Mouse (Mus musculus) neural tube, embryonic 15.5 days (tissue): Measurements from ENCODE around the gene Slc4a2. TPM values are rescaled to one million over a fixed set of nuclear protein-coding genes. Genes with fewer than 3 reads are reported as not detected.

ENCODE experiments used
- polyA plus RNA-seq: library from polyadenylated mRNA; unstranded; fragments of >200 nt; fragmentation: Nextera tagmentation; extraction: Ambion mirVana; gene quantifications from 2 replicates; pipeline ENCODE4 v1.2.1, GENCODE M21; 2015

The Slc4a2 gene
- polyA plus RNA-seq, 1 experiment from 2014 or later = 15.3 TPM

Other genes starting within 250 kb of the Slc4a2 start
- gene Kcnh2, start 72.2 kb upstream of the Slc4a2 start, polyA plus RNA-seq = 12.7 and 18.2 TPM in 2 replicates
- 9.3 and 10.6 TPM in 2 replicates for gene Nos3, start 59.0 kb upstream of the Slc4a2 start, polyA plus RNA-seq
- gene Atg9b, start 31.7 kb upstream of the Slc4a2 start, polyA plus RNA-seq = 4.0 and 4.8 TPM in 2 replicates
- gene Abcb8, start 30.2 kb upstream of the Slc4a2 start, polyA plus RNA-seq = 49.4 and 52.2 TPM in 2 replicates
- 1.6 and 2.4 TPM in 2 replicates for gene Asic3, start 10.4 kb upstream of the Slc4a2 start, polyA plus RNA-seq
- 113 and 133 TPM in 2 replicates for gene Cdk5, start 307 bp upstream of the Slc4a2 start, polyA plus RNA-seq
- 111 TPM in 2 replicates for gene Fastk, start 21.4 kb downstream of the Slc4a2 start, polyA plus RNA-seq
- gene Tmub1, start 24.0 kb downstream of the Slc4a2 start, polyA plus RNA-seq = 54.8 and 62.8 TPM in 2 replicates
- gene Agap3, start 28.3 kb downstream of the Slc4a2 start, polyA plus RNA-seq = 60.2 and 101 TPM in 2 replicates
- gene Gbx1, start 103.4 kb downstream of the Slc4a2 start, polyA plus RNA-seq = 5.9 and 13.7 TPM in 2 replicates
- gene Asb10, start 117.1 kb downstream of the Slc4a2 start, polyA plus RNA-seq = 0.40 and 0.87 TPM in 2 replicates
- gene 4931409K22Rik, start 133.0 kb downstream of the Slc4a2 start, polyA plus RNA-seq = 0.24 and 0.26 TPM in 2 replicates
- gene Abcf2, start 153.6 kb downstream of the Slc4a2 start, polyA plus RNA-seq = 82.8 and 93.1 TPM in 2 replicates
- 19.3 and 21.2 TPM in 2 replicates for gene Chpf2, start 162.9 kb downstream of the Slc4a2 start, polyA plus RNA-seq
- gene Smarcd3, start 200.6 kb downstream of the Slc4a2 start, polyA plus RNA-seq = 111 and 135 TPM in 2 replicates